Mouse (Mus musculus): Measurements from ENCODE around the gene Cercam. TPM values are rescaled to one million over a fixed set of nuclear protein-coding genes. Genes with fewer than 3 reads are reported as not detected.

Gene Cercam
- polyA plus RNA-seq (2015; fragmentation: Nextera tagmentation; extraction: Ambion mirVana) = 20.6 and 20.7 TPM in 2 replicates

GRCm38 (mm10) chr2:29868949-29869645, at the start of gene Cercam:
Gene Cercam (plus strand): TSS chr2:29869164.

GRCm38 (mm10) chr2:29820025-29820817, 48.7 kb upstream of the Cercam start, which contains the start of gene Urm1:
Gene Urm1 (plus strand): TSS chr2:29820075.

GRCm38 (mm10) chr2:29889066-29889944, 20.3 kb downstream of the Cercam start, which contains the start of gene Odf2:
Gene Odf2 (plus strand): TSS chr2:29889221.

Small RNAs within 50 kb of the gene (microRNA-seq; reads per million reads assigned to microRNA genes)
- gene Mir219a-2 = not detected
- gene Mir219b = not detected

Other genes with a start within 250 kb of the Cercam start
- 16.3 and 16.7 TPM in 2 replicates for gene Rapgef1, start 249.4 kb upstream of the Cercam start, polyA plus RNA-seq (2015; fragmentation: Nextera tagmentation; extraction: Ambion mirVana)
- gene Gm13420, start 117.5 kb upstream of the Cercam start, polyA plus RNA-seq (2015; fragmentation: Nextera tagmentation; extraction: Ambion mirVana) = 0.75 and 0.85 TPM in 2 replicates
- not detected in 2 replicates for gene Gm13547, start 109.9 kb upstream of the Cercam start, polyA plus RNA-seq (2015; fragmentation: Nextera tagmentation; extraction: Ambion mirVana)
- 35.9 and 50.8 TPM in 2 replicates for gene Coq4, start 81.7 kb upstream of the Cercam start, polyA plus RNA-seq (2015; fragmentation: Nextera tagmentation; extraction: Ambion mirVana)
- 30.1 and 35.4 TPM in 2 replicates for gene Trub2, start 80.7 kb upstream of the Cercam start, polyA plus RNA-seq (2015; fragmentation: Nextera tagmentation; extraction: Ambion mirVana)
- gene Slc27a4, start 66.5 kb upstream of the Cercam start, polyA plus RNA-seq (2015; fragmentation: Nextera tagmentation; extraction: Ambion mirVana) = 56.0 and 57.6 TPM in 2 replicates
- gene Urm1, start 49.1 kb upstream of the Cercam start, polyA plus RNA-seq (2015; fragmentation: Nextera tagmentation; extraction: Ambion mirVana) = 28.1 and 31.0 TPM in 2 replicates
- gene Odf2, start 20.1 kb downstream of the Cercam start, polyA plus RNA-seq (2015; fragmentation: Nextera tagmentation; extraction: Ambion mirVana) = 59.9 and 65.7 TPM in 2 replicates
- gene Gle1, start 66.3 kb downstream of the Cercam start, polyA plus RNA-seq (2015; fragmentation: Nextera tagmentation; extraction: Ambion mirVana) = 39.7 and 44.2 TPM in 2 replicates
- 183 and 244 TPM in 2 replicates for gene Sptan1, start 96.4 kb downstream of the Cercam start, polyA plus RNA-seq (2015; fragmentation: Nextera tagmentation; extraction: Ambion mirVana)
- gene Wdr34, start 179.7 kb downstream of the Cercam start, polyA plus RNA-seq (2015; fragmentation: Nextera tagmentation; extraction: Ambion mirVana) = 57.4 and 65.7 TPM in 2 replicates
- gene Set, start 188.2 kb downstream of the Cercam start, polyA plus RNA-seq (2015; fragmentation: Nextera tagmentation; extraction: Ambion mirVana) = 280 and 287 TPM in 2 replicates
- 0.87 and 1.0 TPM in 2 replicates for gene Pkn3, start 208.5 kb downstream of the Cercam start, polyA plus RNA-seq (2015; fragmentation: Nextera tagmentation; extraction: Ambion mirVana)
- gene Zdhhc12, start 224.5 kb downstream of the Cercam start, polyA plus RNA-seq (2015; fragmentation: Nextera tagmentation; extraction: Ambion mirVana) = 35.6 and 39.5 TPM in 2 replicates